Mouse (Mus musculus): ENCODE results near the gene Il12b. TPM values are rescaled to one million over a fixed set of nuclear protein-coding genes. Genes with fewer than 3 reads are reported as not detected.
"Not testable (repeated sequence)": the region's sequence is repeated elsewhere in the genome, so short reads cannot be mapped to it uniquely, and the experiment has no call there.

Gene Il12b
- polyA plus RNA-seq, 1 experiment from 2014 or later, result not detected

DNA sequence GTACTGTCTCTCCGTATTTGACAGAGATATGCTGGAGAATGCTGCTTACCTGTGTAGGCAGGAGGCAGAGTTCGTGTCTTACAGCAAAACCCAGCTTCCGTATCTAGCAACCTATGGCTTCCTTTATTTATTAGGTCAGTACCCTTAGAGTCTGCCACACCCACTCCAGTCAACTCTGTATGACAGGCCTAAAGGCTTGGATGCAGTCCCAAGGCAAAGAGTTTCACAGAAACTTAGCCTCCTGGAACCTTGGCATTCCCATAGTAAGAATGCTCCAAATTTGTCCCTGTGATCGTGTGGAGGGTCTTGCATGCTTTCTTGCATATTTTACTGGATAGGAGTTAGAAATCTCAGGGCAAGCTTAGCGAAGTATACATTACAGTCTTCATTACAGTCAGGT is 52.2 kb downstream of the Il12b start:
- not testable (repeated sequence) for H3K27ac ChIP-seq (ENCODE audit: low read depth, low read length); H3K4me1 ChIP-seq (ENCODE audit: control insufficient read depth, insufficient read depth, low read length); H3K4me3 ChIP-seq (ENCODE audit: low read depth, low read length); H3K4me2 ChIP-seq (ENCODE audit: low read depth, low read length); ATAC-seq (ENCODE audit: low read depth); H3K9me3 ChIP-seq (ENCODE audit: control insufficient read depth, low read length); H3K27me3 ChIP-seq (ENCODE audit: control insufficient read depth, insufficient read depth, low read length); H3K9ac ChIP-seq (replicated peaks; ENCODE audit: low read depth, low read length)
- 91% methylated on average over 5 of the region's 5 CpGs for WGBS
- H3K36me3 ChIP-seq (ENCODE audit: control insufficient read depth, insufficient read depth, low read length), result peaks cover 21% of the 10 kb centered on the region

DNA sequence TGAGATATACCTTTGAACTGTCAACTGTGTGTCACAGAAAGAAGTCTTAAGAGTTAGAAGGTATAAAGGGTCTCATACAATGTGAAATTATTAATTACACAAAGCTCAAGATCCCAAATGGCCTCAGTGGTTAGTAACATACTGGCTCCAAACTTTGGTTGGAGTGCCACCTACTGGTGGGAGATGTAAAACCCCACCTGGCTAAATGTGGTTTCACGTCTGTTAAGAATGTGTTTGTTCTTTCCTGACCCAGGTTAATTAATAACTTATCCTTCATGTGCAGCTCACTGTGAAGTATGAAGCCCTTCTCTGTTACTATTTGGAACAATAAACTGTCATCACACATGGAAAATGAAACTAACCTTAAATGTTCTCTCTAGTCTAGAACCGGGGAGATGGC is 53.6 kb downstream of the Il12b start:
- no peak overlapping the region for H3K4me3 ChIP-seq (ENCODE audit: low read depth, low read length)
- H3K4me2 ChIP-seq (ENCODE audit: low read depth, low read length), result no peak overlapping the region
- peaks cover 29% of the 10 kb centered on the region for H3K36me3 ChIP-seq (ENCODE audit: control insufficient read depth, insufficient read depth, low read length)
- no peak overlapping the region for H3K27ac ChIP-seq (ENCODE audit: low read depth, low read length)
- no peak overlapping the region for H3K9ac ChIP-seq (replicated peaks; ENCODE audit: low read depth, low read length)
- H3K9me3 ChIP-seq (ENCODE audit: control insufficient read depth, low read length), result no peaks in the 10 kb centered on the region
- 59% methylated on average over 2 of the region's 2 CpGs for WGBS
- H3K4me1 ChIP-seq (ENCODE audit: control insufficient read depth, insufficient read depth, low read length), result no peaks in the 10 kb centered on the region
- ATAC-seq (ENCODE audit: low read depth), result peak; percentile 66; the same call in 1 of the 2 replicates
- H3K27me3 ChIP-seq (ENCODE audit: control insufficient read depth, insufficient read depth, low read length), result no peaks in the 10 kb centered on the region

DNA sequence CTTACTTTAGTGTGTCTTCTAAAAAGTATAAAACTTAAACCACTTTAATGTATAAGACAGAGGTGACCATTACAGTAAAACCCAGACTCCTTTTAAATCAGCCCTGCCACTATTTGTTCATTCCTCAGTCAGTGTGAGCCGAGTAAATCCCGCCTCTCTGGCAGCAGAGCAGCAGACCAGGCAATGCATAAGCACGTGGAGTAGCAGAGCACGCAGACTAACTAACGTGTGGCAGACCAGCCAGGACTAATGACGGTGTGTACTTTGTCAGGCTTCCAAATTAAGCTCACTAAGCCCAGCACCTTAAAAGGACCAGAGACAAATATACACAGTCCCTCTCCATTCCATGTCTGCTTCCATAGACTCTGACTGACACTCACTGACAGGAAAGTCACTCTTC is 61.6 kb downstream of the Il12b start:
- H3K36me3 ChIP-seq (ENCODE audit: control insufficient read depth, insufficient read depth, low read length), result peaks cover 30% of the 10 kb centered on the region
- H3K4me1 ChIP-seq (ENCODE audit: control insufficient read depth, insufficient read depth, low read length), result no peaks in the 10 kb centered on the region
- no peaks in the 10 kb centered on the region for H3K27me3 ChIP-seq (ENCODE audit: control insufficient read depth, insufficient read depth, low read length)
- no peak overlapping the region for H3K9ac ChIP-seq (replicated peaks; ENCODE audit: low read depth, low read length)
- no peaks in the 10 kb centered on the region for H3K9me3 ChIP-seq (ENCODE audit: control insufficient read depth, low read length)
- ATAC-seq (ENCODE audit: low read depth), result no peak
- no peak overlapping the region for H3K4me2 ChIP-seq (ENCODE audit: low read depth, low read length)
- no peak overlapping the region for H3K4me3 ChIP-seq (ENCODE audit: low read depth, low read length)
- no peak overlapping the region for H3K27ac ChIP-seq (ENCODE audit: low read depth, low read length)
- WGBS, result 84% methylated on average over 6 of the region's 6 CpGs

Other genes with a start within 250 kb of the Il12b start
- gene Ublcp1, start 70.4 kb downstream of the Il12b start, polyA plus RNA-seq (2014; fragmentation: Nextera tagmentation; extraction: Ambion mirVana), result 66.2 and 73.9 TPM in 2 replicates
- 114 and 141 TPM in 2 replicates for gene Rnf145, start 118.9 kb downstream of the Il12b start, polyA plus RNA-seq (2014; fragmentation: Nextera tagmentation; extraction: Ambion mirVana)
- 194 and 226 TPM in 2 replicates for gene Ebf1, start 217.3 kb downstream of the Il12b start, polyA plus RNA-seq (2014; fragmentation: Nextera tagmentation; extraction: Ambion mirVana)

Data from neural tube, embryonic 14.5 days (tissue).